Mouse (Mus musculus): ENCODE results near the gene Palld.

GRCm38 (mm10) chr8:61467553-61467815 is 435.0 kb downstream of the Palld start:
- TF ChIP-seq CTCF (conservative IDR thresholded peaks at IDR 0.05; ENCODE audit: insufficient read depth, insufficient read length, low read depth, low read length) (no peak), POLR2A (IDR thresholded peaks at IDR 0.05; ENCODE audit: low read depth, low read length) (no peak)

Data from kidney, adult 2 months (tissue).